Mouse (Mus musculus) skeletal muscle tissue, adult 2 months (tissue): ENCODE measurements around the gene Gm45062.
A peak's percentile ranks its signal among the peaks of the same experiment; 100 is the strongest.

Experiments used
- DNase-seq: peaks from one replicate; pipeline ENCODE4 v3.0.0-alpha.2; 2012; ENCODE audit warnings: low read depth, low spot score

Gene Gm45062

GRCm38 (mm10) chr6:8416802-8417569, 157.7 kb downstream of the Gm45062 start:
- DNase-seq: no peak

GRCm38 (mm10) chr6:8419485-8420186, 160.4 kb downstream of the Gm45062 start:
- DNase-seq: peak; percentile 17

DNA sequence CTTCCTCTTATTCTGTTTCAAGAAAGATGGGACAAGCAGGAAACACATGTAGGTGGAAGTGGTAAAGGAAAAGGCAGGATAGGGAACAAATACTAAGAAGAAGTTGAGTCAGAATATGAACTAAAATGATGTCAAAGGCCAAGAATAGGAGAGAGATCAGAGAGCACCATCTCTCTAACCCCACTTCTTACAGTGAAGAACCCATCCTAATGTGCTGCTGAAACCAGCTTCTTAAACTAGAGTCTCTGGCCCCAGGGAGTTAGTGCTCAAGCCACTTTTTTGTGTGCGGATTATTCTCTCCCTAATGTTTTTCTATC, 160.9 kb downstream of the Gm45062 start:
- DNase-seq: no peak

- DNase-seq: no peak
Measured at GRCm38 (mm10) chr6:8421421-8421820, 162.2 kb downstream of the Gm45062 start.

GRCm38 (mm10) chr6:8421959-8422581, 162.8 kb downstream of the Gm45062 start:
- DNase-seq: peak; percentile 31

- no peak for DNase-seq
Measured at GRCm38 (mm10) chr6:8423142-8423541, 163.9 kb downstream of the Gm45062 start.

DNA sequence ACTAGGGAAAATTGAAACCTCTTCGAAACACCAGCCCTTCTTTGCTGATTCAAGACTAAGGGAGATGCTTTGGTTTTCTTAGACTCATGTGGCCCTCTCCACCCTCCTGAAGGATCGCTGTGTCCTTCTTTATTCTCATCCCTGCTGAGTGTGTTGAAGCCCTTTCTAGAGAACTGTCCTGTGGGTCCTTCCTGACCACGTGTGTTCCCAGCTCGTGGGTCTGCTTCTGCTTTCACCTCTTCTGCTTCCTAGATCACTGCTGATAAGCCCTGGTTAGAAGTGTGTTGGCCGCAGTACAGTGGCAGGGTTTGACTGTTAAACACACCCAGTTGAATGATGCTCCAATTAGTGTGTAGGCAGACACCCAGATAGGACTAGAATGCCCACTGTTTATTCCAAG, 168.4 kb downstream of the Gm45062 start:
- no peak for DNase-seq

DNA sequence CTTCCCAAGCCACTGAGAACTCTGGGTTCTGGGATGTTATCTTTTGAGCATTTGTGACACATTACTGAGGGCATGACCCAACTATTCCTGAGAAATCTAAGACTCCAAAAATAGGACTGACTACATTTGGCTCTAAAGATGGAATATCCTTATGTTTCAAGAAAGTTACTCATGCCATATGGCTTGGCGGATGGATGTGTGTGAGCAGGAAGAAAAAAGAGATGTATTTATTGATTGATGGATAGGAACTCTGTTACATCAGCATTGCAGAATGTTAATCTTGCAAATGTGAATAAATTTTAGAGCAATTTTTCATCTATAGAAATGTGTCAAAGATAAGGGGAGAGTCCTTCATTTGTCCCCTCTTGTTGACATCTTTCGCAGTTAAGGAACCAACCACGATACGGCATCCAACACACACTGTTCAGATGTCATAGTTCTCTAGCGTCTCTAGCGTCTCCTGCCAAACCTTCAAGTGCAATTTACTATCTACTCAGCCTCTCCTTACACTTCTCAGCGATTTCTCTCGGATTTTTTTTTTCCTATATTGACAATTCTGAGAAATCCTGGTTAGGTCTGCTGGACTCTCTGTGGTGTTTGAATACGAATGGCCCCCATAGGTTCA, 171.5 kb downstream of the Gm45062 start:
- DNase-seq: no peak

GRCm38 (mm10) chr6:8433179-8433578, 173.9 kb downstream of the Gm45062 start:
- DNase-seq: no peak

DNA sequence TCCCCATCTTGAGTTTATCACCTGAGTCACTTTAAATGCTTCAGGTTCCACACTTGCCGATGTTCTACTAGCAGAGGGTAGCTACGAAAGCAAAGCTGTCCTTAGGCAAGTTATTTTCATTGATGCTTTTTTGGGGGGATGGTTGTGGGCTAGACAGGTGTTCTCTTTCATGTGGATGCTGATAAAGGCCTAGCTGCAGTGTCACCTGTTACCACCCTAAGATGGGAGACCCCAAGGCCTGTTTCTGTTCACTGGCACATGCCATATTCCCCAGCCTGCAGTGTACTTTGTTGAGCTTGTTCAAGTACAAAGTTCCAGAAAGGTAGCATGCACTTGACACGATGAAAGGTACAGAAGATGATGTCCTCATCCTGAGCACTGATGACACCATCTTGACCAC, 178.7 kb downstream of the Gm45062 start:
- DNase-seq: no peak

DNA sequence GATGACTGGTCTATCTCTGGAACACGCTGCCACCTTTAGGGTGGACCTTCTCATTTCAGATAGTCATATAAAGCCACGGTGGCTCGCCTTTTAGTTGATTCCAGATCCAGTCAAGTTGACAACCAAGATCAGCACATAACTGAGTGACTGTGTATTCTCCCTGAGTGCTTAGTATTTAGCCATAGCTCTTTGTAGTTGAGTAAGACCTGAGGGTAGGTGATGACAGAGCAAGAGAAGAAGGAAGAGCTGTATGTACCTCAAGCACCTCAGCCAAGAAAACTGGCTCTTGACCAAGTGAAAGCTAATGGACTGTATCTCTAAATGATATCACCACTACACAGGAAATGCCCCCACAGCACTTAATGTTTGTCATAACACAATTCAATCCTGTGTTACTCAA, 182.6 kb downstream of the Gm45062 start:
- no peak for DNase-seq

- peak; percentile 62 for DNase-seq
Measured at GRCm38 (mm10) chr6:8446786-8447185, 187.5 kb downstream of the Gm45062 start.

- no peak for DNase-seq
Measured at GRCm38 (mm10) chr6:8455599-8455998, 196.3 kb downstream of the Gm45062 start.

GRCm38 (mm10) chr6:8458596-8458995, 199.3 kb downstream of the Gm45062 start:
- no peak for DNase-seq

- no peak for DNase-seq
Measured at GRCm38 (mm10) chr6:8462447-8462846, 203.2 kb downstream of the Gm45062 start.

- DNase-seq: no peak
Measured at GRCm38 (mm10) chr6:8465388-8465787, 206.1 kb downstream of the Gm45062 start.

- DNase-seq: no peak
Measured at GRCm38 (mm10) chr6:8465985-8466384, 206.7 kb downstream of the Gm45062 start.

DNA sequence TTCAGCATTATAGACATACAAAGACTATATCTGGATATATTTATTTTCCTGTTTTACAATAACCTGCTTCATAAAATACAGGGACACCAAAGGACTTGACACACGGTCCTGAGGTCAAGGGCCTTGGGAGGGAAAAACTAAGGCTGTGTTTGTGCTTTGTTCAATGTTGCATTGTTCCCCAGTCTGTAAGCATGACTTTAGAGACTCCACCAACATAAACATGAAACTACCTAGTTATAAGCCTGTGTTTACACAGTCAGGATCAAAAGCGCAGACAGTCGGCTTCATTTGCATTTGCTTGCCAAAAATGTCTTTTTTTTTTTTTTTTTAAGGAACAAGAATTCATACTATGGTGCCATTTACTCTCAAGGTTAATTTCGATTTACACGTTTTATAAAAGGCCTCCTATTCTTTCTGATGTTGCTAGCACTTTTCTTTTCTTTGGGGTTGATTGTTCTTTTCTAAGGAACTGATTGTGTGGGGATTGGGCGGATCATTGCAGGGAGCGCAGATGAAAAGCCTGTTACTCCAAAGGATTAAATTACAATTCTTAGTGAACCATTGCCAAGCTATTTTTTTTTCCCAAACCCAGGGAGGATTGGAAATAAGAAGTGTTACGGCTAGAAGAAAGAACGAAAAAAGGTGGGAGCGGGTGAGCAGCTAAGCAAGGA, 208.6 kb downstream of the Gm45062 start:
- no peak for DNase-seq

DNA sequence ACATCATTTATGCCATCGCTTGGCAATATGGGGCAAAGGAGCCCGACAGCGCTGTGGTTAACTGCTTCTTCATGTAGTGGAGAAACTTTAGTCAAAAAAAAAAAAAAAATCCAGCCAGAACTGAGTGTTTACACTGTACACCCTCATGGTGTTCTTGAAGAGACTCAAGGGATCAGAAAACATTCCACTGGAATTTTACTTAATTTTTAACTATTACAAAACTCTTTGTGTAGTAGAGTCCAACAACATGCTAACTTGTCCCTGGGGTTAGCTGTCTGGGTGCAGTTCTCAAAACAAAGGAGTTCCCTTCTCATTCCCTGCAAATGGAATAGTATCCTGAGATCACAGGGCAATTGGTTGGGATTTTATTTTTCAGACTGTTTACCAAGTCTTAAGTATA, 210.7 kb downstream of the Gm45062 start:
- DNase-seq: no peak

- no peak for DNase-seq
Measured at GRCm38 (mm10) chr6:8472125-8472524, 212.9 kb downstream of the Gm45062 start.

GRCm38 (mm10) chr6:8472915-8473314, 213.7 kb downstream of the Gm45062 start:
- peak; percentile 59 for DNase-seq

GRCm38 (mm10) chr6:8473498-8473897, 214.2 kb downstream of the Gm45062 start:
- peak; percentile 32 for DNase-seq
